ENCODE assay signal across 8 mouse cellular contexts in genomic region chr2:91202972-91203656, GRCm38 (mm10). TPM values are rescaled to one million over a fixed set of nuclear protein-coding genes. Genes with fewer than 3 reads are reported as not detected.
A peak's percentile ranks its signal among the peaks of the same experiment; 100 is the strongest.
DNase-seq lines count a peak whose midpoint lies in the region; ATAC-seq and TF ChIP-seq lines count a peak whose summit lies in the region.

No protein-coding gene starts in this region.

- H3K27ac ChIP-seq in heart, embryonic 14.5 days (replicated peaks in 1 of 2; ENCODE audit: control insufficient read depth in 1 of 2, insufficient read depth in 1 of 2, low read depth in 2 of 2, low read length in 2 of 2): peak overlapping the region; percentile 71 to 93
- 0 out of 2 replicates have a peak overlapping the region, but pooled peaks have one; percentile 9 for H3K27ac ChIP-seq in ES-E14 (ENCODE audit: insufficient read depth, low read depth, low read length, poor library complexity, severe bottlenecking)
- H3K27ac ChIP-seq in forebrain, embryonic 16.5 days (ENCODE audit: low read length): peak overlapping the region; percentile 93
- peak overlapping the region; percentile 87 for H3K27ac ChIP-seq in liver, postnatal 0 days (ENCODE audit: low read depth)

- peak overlapping the region; percentile 74 to 75 for H3K4me3 ChIP-seq in heart, embryonic 14.5 days (ENCODE audit: control insufficient read depth in 1 of 2, insufficient read depth in 1 of 2, low read depth in 1 of 2, low read length in 2 of 2)
- H3K4me3 ChIP-seq in ES-E14 (ENCODE audit: insufficient read depth in 1 of 2, low read depth in 1 of 2, low read length in 2 of 2, poor library complexity in 1 of 2, severe bottlenecking in 1 of 2): peak overlapping the region; percentile 80
- peak overlapping the region; percentile 92 for H3K4me3 ChIP-seq in forebrain, embryonic 16.5 days (replicated peaks; ENCODE audit: low read length)
- peak overlapping the region; percentile 69 for H3K4me3 ChIP-seq in liver, postnatal 0 days (ENCODE audit: low read depth, low read length)

- H3K9ac ChIP-seq in heart, embryonic 14.5 days (ENCODE audit: low read length): peak overlapping the region; percentile 85
- H3K9ac ChIP-seq in ES-E14 (ENCODE audit: insufficient read depth, low read depth, low read length, poor library complexity, severe bottlenecking): peak overlapping the region; percentile 84
- H3K9ac ChIP-seq in forebrain, embryonic 16.5 days (replicated peaks; ENCODE audit: low read depth, low read length): peak overlapping the region; percentile 93
- peak overlapping the region; percentile 76 for H3K9ac ChIP-seq in liver, postnatal 0 days (replicated peaks)

- DNase-seq in heart, postnatal 25 days (ENCODE audit: low spot score): no peak
- DNase-seq in ES-E14 (ENCODE audit: low read depth, low spot score): no peak
- DNase-seq in liver, postnatal 0 days: no peak
- DNase-seq in cerebellum, postnatal 25 days: no peak
- DNase-seq in thymus, postnatal 36 days: no peak
- DNase-seq in frontal cortex, postnatal 25 days (ENCODE audit: low spot score in 2 of 2): no peak

- H3K9me3 ChIP-seq in heart, embryonic 14.5 days (ENCODE audit: control insufficient read depth, low read length): no peaks in the 10 kb centered on the region
- no peaks in the 10 kb centered on the region for H3K9me3 ChIP-seq in ES-E14 (ENCODE audit: control insufficient read depth, insufficient read depth, low read depth, low read length)
- no peaks in the 10 kb centered on the region for H3K9me3 ChIP-seq in forebrain, embryonic 16.5 days (ENCODE audit: control insufficient read depth, low read length)
- H3K9me3 ChIP-seq in liver, postnatal 0 days (ENCODE audit: low read length): no peaks in the 10 kb centered on the region

- peak overlapping the region; percentile 86 for H3K4me2 ChIP-seq in heart, embryonic 14.5 days (ENCODE audit: low read length)
- peak overlapping the region; percentile 90 for H3K4me2 ChIP-seq in forebrain, embryonic 16.5 days (ENCODE audit: low read length)
- H3K4me2 ChIP-seq in liver, postnatal 0 days (ENCODE audit: low read depth, low read length): peak overlapping the region; percentile 81

- ATAC-seq in heart, embryonic 14.5 days (ENCODE audit: insufficient number of reproducible peaks, insufficient read depth, low FRiP score, low read depth): no peak
- no peak for ATAC-seq in forebrain, embryonic 16.5 days
- no peak for ATAC-seq in liver, postnatal 0 days

- intact Hi-C loops in heart, postnatal 25 days (cut with DNase I): loop anchor here (2.0 kb wide), 1 partner anchor 34 kb away; the partner anchor contains the start of gene Ddb2

- H3K36me3 ChIP-seq in heart, embryonic 14.5 days (ENCODE audit: control insufficient read depth, insufficient read depth, low read length): peaks cover 28% of the 10 kb centered on the region
- H3K36me3 ChIP-seq in ES-E14 (ENCODE audit: control insufficient read depth, insufficient read depth, low read length, poor library complexity, severe bottlenecking): peaks cover 9% of the 10 kb centered on the region; the same call in 1 of the 2 replicates
- peaks cover 10% of the 10 kb centered on the region; the same call in 1 of the 2 replicates for H3K36me3 ChIP-seq in forebrain, embryonic 16.5 days (ENCODE audit: control insufficient read depth, insufficient read depth)
- H3K36me3 ChIP-seq in liver, postnatal 0 days (replicated peaks; ENCODE audit: insufficient read depth, low read length): peaks cover 21% of the 10 kb centered on the region; the same call in 1 of the 2 replicates

- no peak for TF ChIP-seq CTCF in liver, postnatal 0 days (IDR thresholded peaks at IDR 0.05; ENCODE audit: low read depth)

- no peak for TF ChIP-seq EP300 in liver, postnatal 0 days (IDR thresholded peaks at IDR 0.05; ENCODE audit: low read depth)

- H3K4me1 ChIP-seq in heart, embryonic 14.5 days (ENCODE audit: control insufficient read depth in 2 of 2, insufficient read depth in 2 of 2, low read length in 2 of 2): peaks cover 4 to 7% of the 10 kb centered on the region in 2 experiments
- no peaks in the 10 kb centered on the region for H3K4me1 ChIP-seq in ES-E14 (ENCODE audit: control insufficient read depth in 2 of 2, insufficient read depth in 2 of 2, low read length in 2 of 2, poor library complexity in 1 of 2)
- H3K4me1 ChIP-seq in forebrain, embryonic 16.5 days (replicated peaks; ENCODE audit: control insufficient read depth, insufficient read depth, low read length): peaks cover 21% of the 10 kb centered on the region
- peaks cover 19% of the 10 kb centered on the region for H3K4me1 ChIP-seq in liver, postnatal 0 days (ENCODE audit: insufficient read depth)

- in situ Hi-C loops in ES-E14 (cut with MboI; ENCODE audit: low sequenced_read_pairs in 2 of 2, unreplicated experiment in 2 of 2): no loop called here

- H3K27me3 ChIP-seq in heart, embryonic 14.5 days (ENCODE audit: control insufficient read depth, insufficient read depth, low read length): no peaks in the 10 kb centered on the region
- H3K27me3 ChIP-seq in forebrain, embryonic 16.5 days (replicated peaks; ENCODE audit: control insufficient read depth, insufficient read depth, low read length): no peaks in the 10 kb centered on the region
- H3K27me3 ChIP-seq in liver, postnatal 0 days (ENCODE audit: insufficient read depth, low read length): no peaks in the 10 kb centered on the region

- 13% methylated on average over 20 of the region's 20 CpGs for WGBS in heart, embryonic 14.5 days
- 11% methylated on average over 20 of the region's 20 CpGs for WGBS in forebrain, embryonic 16.5 days
- 14% methylated on average over 20 of the region's 20 CpGs for WGBS in liver, postnatal 0 days (ENCODE audit: insufficient replicate concordance)

TF ChIP-seq in ES-E14, 5 proteins besides CTCF, POLR2A, EP300 and RAD21:
- TF ChIP-seq CHD2 (IDR thresholded peaks at IDR 0.05; ENCODE audit: low read depth, low read length) (no peak), HCFC1 (IDR thresholded peaks at IDR 0.05; ENCODE audit: borderline replicate concordance, insufficient read depth, low read length) (no peak), ZC3H11A (IDR thresholded peaks at IDR 0.05; ENCODE audit: borderline replicate concordance, low read depth, low read length) (no peak), ZNF384 (IDR thresholded peaks at IDR 0.05; ENCODE audit: low read depth, low read length) (no peak), MAFK (IDR thresholded peaks at IDR 0.05; ENCODE audit: insufficient read depth, low read depth, low read length) (no peak)

RNA-seq across cellular contexts. Expression of gene Acp2, which starts 0.4 kb away (rescaled TPM):
- polyA plus RNA-seq in heart, embryonic 14.5 days (2014; fragmentation: Nextera tagmentation; extraction: Ambion mirVana): 21.9 and 22.7 TPM in 2 replicates
- total RNA-seq in heart, postnatal 25 days (2021): 10 to 100 TPM; 17.6 to 22.8 TPM
- total RNA-seq in ES-E14 (2012; rRNA removed): 12.9 and 19.6 TPM in 2 replicates
- polyA plus RNA-seq in forebrain, embryonic 16.5 days (2015; fragmentation: Nextera tagmentation; extraction: Ambion mirVana): 37.6 and 39.0 TPM in 2 replicates
- polyA plus RNA-seq in liver, postnatal 0 days (2015; fragmentation: Nextera tagmentation; extraction: Ambion mirVana): 13.0 and 14.1 TPM in 2 replicates

RNA-seq across cellular contexts. Expression of gene Nr1h3, which starts 0.5 kb away (rescaled TPM):
- polyA plus RNA-seq in heart, embryonic 14.5 days (2014; fragmentation: Nextera tagmentation; extraction: Ambion mirVana): 2.2 and 2.6 TPM in 2 replicates
- 10 to 100 TPM; 13.8 to 15.9 TPM for total RNA-seq in heart, postnatal 25 days (2021)
- 0.90 and 1.4 TPM in 2 replicates for total RNA-seq in ES-E14 (2012; rRNA removed)
- 2.4 and 2.6 TPM in 2 replicates for polyA plus RNA-seq in forebrain, embryonic 16.5 days (2015; fragmentation: Nextera tagmentation; extraction: Ambion mirVana)
- polyA plus RNA-seq in liver, postnatal 0 days (2015; fragmentation: Nextera tagmentation; extraction: Ambion mirVana): 30.0 and 31.0 TPM in 2 replicates

RNA-seq across cellular contexts. Expression of gene Madd, which starts 19.5 kb away (rescaled TPM):
- 5.2 and 5.3 TPM in 2 replicates for polyA plus RNA-seq in heart, embryonic 14.5 days (2014; fragmentation: Nextera tagmentation; extraction: Ambion mirVana)
- 1 to 10 TPM; 5.4 to 6.2 TPM for total RNA-seq in heart, postnatal 25 days (2021)
- 6.7 and 7.8 TPM in 2 replicates for total RNA-seq in ES-E14 (2012; rRNA removed)
- 49.3 and 59.4 TPM in 2 replicates for polyA plus RNA-seq in forebrain, embryonic 16.5 days (2015; fragmentation: Nextera tagmentation; extraction: Ambion mirVana)
- 2.9 and 3.6 TPM in 2 replicates for polyA plus RNA-seq in liver, postnatal 0 days (2015; fragmentation: Nextera tagmentation; extraction: Ambion mirVana)

RNA-seq across cellular contexts. Expression of gene Ddb2, which starts 33.7 kb away (rescaled TPM):
- 7.0 and 8.3 TPM in 2 replicates for polyA plus RNA-seq in heart, embryonic 14.5 days (2014; fragmentation: Nextera tagmentation; extraction: Ambion mirVana)
- total RNA-seq in heart, postnatal 25 days (2021): 1 to 10 TPM; 2.9 to 3.1 TPM
- 10.4 and 11.0 TPM in 2 replicates for total RNA-seq in ES-E14 (2012; rRNA removed)
- 16.6 and 17.0 TPM in 2 replicates for polyA plus RNA-seq in forebrain, embryonic 16.5 days (2015; fragmentation: Nextera tagmentation; extraction: Ambion mirVana)
- 4.0 and 4.2 TPM in 2 replicates for polyA plus RNA-seq in liver, postnatal 0 days (2015; fragmentation: Nextera tagmentation; extraction: Ambion mirVana)

RNA-seq across cellular contexts. Expression of gene Pacsin3, which starts 52.6 kb away (rescaled TPM):
- 38.2 and 39.6 TPM in 2 replicates for polyA plus RNA-seq in heart, embryonic 14.5 days (2014; fragmentation: Nextera tagmentation; extraction: Ambion mirVana)
- 100 to 1,000 TPM; 133 to 138 TPM for total RNA-seq in heart, postnatal 25 days (2021)
- total RNA-seq in ES-E14 (2012; rRNA removed): 11.1 and 18.4 TPM in 2 replicates
- 19.2 and 20.4 TPM in 2 replicates for polyA plus RNA-seq in forebrain, embryonic 16.5 days (2015; fragmentation: Nextera tagmentation; extraction: Ambion mirVana)
- polyA plus RNA-seq in liver, postnatal 0 days (2015; fragmentation: Nextera tagmentation; extraction: Ambion mirVana): 27.8 and 28.5 TPM in 2 replicates

Comparison
In these comparisons a context has a peak if more than half of its experiments do, and no peak if none do; other contexts are left out.
1. H3K27ac ChIP-seq: peak in every context shown above with its lines; median percentile 93 in forebrain, embryonic 16.5 days; 87 in liver, postnatal 0 days; 82 in heart, embryonic 14.5 days; 9 in ES-E14.